Mouse (Mus musculus) gastrocnemius, adult 8-10 months (tissue): ENCODE measurements around the gene Elob. TPM values are rescaled to one million over a fixed set of nuclear protein-coding genes. Genes with fewer than 3 reads are reported as not detected.
A peak's percentile ranks its signal among the peaks of the same experiment; 100 is the strongest.

Experiments
- DNase-seq, 2 experiments: peaks; one replicate each; pipeline ENCODE4 v3.0.0; 2022; ENCODE audit warnings: low spot score in 2 of 2
- total RNA-seq, 4 experiments: library from RNA; stranded (reverse); gene quantifications; 2 replicates each; pipeline ENCODE4 v1.2.4; 2022

Gene Elob
- total RNA-seq: 100 to 1,000 TPM; 403 to 511 (median 426) TPM

DNA sequence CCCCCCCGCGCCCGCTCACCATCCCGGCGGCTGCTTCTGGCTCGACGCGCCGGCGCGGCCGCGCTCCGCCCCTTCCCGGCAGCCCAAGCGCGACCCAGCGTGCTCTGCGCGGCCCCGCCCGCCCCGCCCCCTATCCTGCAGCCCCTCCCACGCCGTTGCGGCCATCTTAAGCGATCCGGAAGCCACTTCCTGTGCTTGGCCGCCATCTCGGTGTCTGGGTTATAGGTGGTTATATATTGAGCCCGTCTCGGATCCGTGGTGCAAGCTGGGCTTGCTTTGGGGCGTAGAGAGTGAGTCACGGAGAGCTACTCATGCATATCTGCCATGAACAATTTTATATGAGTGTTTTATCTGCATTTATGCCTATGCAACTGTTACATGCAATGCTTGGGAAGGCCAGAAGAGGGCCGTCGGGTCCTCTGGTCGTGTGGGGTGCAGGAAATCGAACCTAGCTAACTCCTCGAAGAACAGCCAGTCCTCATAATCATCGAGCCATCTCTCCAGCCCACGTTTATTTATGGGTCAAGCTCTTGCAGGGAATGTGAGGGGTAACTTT is at the start of gene Elob:
TSS of gene Elob (minus strand) at position 73 of the 556 bp plus-strand sequence.
- peak; percentile 71 to 81 for DNase-seq

DNA sequence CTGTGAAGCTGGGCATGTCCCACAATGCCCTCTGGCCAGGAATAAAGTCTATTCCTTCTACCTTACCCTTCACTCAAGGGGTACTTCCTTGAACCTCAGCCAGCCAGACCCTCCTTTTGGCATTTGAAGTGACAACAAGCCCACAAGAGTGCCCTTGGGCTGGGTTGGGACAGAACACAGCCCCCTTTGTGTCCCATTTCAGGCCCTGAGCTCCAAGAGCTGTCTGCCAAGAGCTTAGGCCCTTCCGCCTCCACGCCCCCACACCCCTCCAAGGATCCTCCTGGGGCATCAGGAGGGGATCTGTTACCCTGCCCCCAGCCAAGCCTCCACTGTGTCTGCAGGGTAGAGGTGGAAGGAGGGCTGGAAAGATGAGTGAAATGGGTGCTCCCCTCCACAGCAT is 48.2 kb upstream of the Elob start:
- no peak for DNase-seq

DNA sequence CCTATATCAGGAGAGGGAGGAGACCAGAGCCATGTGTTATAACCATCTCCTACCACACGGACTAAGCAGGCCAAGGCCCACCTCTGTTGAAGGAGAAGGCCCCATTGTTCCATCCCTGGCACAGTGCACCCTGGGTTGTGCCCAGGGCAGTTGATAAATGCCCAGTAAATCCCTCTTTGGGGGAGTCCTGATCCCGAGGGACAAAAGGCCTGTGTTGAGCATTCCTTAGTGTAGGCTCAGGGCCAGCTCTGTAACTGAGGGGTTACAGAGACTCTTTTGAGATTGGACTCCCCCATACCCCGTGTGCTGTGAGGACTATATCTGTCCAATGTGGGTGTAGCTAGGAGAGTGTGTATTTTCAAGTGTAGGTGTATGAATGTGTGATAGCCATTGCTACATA is 47.8 kb upstream of the Elob start:
- no peak for DNase-seq

DNA sequence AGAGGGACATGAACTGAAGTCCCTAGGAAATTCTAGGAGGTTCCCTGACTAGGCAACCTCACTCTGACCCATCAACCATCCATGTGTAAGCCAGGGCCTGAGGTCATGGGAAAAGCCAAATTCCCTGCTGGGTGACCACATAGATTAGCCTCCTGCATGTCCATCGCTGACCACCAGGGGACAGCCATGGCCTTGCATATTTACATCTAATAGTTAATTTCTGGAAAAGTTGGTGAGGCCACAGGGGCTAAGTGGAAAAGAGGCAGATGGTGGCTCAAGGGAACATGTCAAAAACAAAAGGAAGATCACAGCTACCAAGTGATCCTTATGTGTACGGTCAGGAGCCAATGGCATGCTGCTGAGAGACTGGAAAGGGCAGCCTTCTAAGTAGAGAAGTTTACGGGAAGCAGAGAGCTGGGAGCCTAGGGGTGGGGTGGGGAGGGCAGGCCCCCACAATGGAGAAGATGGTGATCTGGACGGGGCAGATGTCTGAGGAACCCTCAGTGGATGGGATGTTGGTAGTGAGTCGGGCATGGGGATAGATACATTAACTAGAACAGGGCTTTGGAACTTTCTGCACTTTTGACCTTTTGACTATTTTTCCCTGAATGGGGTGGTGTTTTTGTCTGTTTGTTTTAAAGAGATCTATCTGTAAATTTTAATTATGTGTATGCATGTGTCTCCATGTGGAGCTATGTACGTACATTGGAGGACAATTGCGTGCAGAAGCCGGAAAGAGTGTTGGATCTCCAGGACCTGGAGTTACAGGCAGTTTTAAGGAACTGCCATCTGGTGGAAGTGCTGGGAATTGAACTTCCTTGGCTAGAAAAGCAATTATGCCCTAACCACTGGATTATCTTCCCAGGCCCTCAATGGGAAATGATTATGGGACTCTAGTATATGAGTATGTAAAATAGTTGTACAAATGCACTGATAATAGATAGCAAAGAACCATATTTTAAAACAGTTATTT is 45.2 kb upstream of the Elob start:
- DNase-seq: peak in 1 of 2 experiments; percentile 17

DNA sequence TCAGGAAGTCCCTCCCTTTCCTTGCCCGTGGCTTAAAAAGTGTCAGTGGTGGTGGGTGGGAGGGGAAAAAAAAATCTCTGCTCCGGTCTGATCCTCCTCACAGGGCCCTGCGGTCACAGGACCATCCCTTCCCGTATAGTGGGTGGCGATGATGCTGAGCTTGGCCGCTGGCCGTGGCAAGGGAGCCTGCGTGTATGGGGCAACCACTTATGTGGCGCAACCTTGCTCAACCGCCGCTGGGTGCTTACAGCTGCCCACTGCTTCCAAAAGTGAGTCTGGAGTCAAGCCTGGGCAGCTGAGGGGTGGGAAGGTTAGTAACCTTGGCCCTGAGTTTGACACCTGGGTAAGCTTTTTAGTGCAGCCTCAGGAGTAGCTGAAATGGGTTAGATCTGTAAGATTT is 39.6 kb upstream of the Elob start:
- DNase-seq: no peak

DNA sequence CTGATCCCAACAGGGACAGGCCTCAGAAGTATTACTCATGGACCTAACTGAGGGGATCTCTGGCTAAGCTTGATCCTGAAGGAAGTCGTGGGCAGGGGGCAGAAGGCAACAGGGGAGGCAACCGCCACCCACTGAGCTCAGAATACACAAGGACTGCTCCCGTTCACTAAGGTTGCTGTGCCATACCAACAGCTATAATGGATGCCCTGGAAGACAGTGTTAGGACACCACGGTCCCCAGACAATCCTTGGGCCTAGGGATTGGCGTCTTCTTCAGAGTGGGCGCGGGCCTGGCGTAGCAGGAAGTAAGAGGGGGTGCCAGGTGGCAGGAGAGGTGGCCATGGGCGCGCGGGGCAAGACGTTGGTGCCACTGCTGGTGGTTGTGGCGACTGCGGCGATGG is 38.8 kb upstream of the Elob start, which contains the start of gene Prss21:
TSS of gene Prss21 (plus strand) at position 301 of the 400 bp plus-strand sequence.
- no peak for DNase-seq

DNA sequence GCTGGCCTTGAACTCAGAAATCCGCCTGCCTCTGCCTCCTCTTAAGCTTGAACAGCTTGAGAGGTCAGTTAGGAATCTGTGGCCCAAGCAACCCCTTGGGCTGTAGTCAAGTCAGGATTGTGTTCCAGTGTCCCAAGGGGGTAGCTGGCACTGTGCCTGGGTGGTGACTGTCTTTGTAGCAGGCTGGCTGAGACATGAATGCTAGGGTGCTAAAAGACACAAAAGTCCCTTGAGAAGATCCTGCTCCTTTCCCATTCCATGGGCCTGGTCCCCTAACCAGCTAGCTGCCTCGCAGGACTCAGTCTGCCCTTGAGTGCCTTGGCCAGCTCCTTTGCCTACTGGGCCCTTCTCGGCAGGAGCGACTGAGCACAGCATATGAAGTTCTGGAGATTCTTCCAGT is 34.0 kb upstream of the Elob start:
- no peak for DNase-seq

DNA sequence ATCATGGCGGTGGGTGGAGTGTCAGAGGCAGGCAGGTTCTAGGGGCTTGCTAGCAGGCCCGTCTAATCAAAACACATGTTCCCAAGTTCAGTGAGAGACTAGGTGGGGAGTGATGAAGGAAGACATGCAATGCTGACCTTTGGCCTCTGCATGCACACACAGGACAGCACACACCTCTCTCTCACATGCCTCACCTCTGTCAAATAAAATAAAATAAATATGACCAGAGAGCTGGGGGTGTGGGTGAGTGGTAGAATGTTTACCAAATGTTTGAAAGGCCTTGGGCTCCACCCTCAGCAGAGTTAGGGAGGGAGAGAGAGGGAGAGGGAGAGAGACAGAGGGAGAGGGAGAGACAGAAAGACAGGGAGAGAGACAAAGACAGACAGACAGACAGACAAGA is 29.0 kb upstream of the Elob start:
- DNase-seq: no peak

DNA sequence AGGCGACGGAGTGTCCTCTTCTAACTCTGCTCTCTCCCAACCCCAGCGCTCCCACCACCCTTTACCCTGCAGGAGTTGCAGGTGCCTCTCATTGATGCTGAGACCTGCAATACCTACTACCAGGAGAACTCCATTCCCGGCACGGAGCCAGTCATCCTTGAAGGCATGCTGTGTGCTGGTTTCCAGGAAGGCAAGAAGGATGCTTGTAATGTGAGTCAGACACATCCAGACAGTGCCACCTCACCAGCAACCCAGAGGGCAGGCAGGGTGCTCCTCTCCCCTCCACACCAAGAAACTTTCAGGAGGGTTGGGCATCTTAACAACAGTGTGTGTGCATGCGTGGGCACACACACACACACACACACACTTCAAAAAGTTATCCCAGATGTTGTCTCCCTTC is 28.3 kb upstream of the Elob start:
- DNase-seq: no peak

DNA sequence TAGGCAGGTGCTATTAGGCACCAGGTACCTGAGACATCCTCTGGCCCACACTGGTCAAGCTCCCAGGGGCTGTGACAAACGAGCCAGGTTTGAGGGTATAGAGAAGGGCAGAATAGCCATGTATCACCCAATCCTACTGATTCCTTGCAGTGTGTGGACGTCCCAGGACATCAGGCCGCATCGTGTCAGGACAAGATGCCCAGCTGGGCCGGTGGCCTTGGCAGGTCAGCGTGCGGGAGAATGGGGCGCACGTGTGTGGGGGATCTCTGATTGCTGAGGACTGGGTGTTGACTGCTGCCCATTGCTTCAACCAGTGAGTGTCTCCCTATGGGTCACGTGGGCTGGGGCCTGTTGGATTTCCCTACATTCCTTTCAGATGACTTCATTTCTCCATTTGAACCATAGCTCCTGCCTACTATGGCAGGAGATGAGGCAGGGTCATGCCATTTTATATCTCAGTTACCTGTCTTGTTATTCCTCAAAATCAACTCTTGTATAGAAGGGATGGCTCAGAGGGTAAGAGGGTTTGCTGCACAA is 25.4 kb upstream of the Elob start:
- no peak for DNase-seq

DNA sequence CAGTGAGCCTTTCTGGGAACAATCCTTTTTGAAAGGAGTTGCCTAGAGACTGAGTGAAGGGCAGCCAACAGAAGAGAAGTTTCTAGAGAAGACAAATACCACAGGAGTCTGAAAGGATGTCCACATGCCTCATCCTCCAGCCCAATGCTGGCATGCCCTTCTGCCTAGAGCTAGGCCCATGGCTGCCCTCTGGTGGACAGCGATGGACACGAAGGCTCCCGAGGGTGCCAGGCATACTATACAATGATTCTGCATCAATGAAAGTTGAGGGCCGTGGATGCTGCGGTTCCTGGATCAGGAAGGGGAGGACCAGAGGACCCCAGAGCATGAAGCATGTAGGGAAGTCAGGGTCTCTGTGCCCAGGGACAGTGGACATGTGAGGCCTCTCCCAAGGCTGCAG is 24.4 kb upstream of the Elob start:
- no peak for DNase-seq

DNA sequence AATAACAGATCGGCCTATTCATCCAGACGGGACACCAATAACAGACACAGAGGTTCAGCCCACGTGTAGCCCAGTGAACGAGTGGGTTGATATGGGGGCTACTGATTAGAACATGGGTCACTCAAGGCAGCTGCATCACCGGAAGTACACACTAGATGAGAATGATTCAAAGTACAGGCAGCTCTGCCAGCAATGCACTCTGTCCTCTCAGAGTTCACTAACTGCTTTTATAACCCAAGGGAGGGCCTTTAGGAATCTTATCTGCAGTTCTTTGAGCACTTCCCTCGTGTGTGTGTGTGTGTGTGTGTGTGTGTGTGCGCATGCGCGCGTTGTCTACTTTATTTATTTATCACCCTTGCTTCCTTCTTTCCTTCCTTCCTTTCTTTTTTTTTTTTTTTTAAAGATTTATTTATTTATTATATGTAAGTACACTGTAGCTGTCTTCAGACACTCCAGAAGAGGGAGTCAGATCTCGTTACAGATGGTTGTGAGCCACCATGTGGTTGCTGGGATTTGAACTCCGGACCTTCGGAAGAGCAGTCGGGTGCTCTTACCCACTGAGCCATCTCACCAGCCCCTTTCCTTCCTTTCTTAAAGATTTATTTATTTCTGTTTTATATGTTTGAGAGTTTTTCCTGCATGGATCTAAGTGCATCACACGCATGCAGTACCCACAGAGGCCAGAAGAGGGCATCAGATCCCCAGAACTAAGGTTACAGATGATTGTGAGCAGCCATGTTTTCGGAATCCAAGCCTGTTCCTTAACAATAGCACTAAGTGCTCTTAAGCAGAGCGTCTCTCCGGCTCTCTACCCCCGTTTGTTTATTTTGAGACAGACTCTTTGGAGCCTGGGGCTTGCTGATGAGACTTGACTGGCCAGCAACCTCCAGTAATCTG is 22.2 kb upstream of the Elob start:
- peak; percentile 30 to 40 for DNase-seq

DNA sequence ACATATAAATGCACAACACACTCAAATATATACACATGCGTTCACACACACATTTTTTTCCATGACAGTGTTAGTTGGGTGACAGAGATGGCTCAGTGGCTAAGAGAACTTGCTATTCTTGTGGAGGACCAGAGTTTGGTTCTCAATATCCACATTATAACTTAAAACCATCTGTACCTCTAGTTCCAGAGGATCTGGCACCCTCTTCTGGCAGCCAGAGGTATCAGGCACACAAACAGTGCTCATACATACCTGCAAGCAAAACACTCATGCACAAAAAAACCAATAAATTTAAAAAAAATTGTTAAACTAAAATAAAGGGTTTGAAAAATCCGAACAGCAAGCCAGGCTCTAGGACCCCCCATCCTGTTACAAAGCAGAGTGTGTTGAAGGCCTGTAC is 21.1 kb upstream of the Elob start:
- DNase-seq: no peak

DNA sequence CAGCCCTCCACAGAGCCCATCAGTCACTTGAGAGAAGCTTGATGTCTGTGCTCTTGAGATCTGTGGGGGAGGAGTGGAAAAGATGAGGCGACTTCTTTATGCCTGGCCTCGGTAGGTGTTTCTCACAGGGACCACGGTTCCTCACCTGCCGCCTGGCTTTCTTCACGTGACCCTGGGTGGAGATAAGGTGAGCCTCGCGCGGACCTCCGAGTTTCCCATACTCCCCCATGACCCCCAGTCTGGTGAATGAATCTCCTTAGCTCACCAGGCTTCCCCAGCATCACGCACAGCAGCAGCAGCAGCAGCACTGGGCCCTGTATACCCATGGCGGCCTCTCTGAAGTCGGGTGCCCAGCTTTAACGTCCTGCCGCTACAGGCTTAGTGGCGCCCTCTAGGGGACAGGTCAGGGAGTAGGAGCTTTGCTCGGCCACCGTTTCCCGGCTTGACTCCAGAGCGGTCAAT is 14.9 kb upstream of the Elob start, which contains the start of the genes Prss32 and Prss41:
TSS of gene Prss32 (plus strand) at position 44 of the 462 bp plus-strand sequence.
TSS of gene Prss41 (minus strand) at position 361 of the 462 bp plus-strand sequence.
- DNase-seq: peak in 1 of 2 experiments; percentile 33

DNA sequence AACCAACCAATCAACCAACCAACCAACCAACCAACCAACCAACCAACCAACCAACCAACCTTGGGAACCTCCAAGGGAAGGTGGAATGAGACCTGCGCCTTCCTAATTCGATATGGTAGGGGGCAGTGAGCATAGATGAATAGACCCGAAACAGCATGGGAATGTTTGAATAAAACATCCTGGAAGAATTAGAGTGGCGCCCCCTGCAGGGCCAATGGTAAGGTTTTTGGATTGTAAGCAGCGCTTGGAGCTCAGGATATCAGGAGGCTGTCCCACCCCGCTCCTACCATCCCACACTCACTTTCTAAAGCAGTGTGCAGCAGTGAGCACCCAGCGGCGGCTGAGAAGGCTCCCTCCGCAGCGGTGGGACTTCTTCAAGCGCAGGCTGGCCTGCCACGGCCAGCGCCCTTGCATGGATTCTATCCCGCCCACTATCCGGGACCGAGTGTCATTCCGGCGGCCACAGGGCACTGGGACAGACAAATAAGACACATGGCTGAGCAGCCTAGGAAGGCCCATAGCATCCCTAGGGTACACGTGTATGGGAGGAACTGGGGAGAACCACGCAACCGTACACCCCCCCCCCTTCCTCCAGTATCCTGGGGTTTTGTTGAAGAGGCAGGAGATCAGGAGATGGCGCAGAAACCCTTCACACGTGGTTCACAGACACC is 14.3 kb upstream of the Elob start:
- no peak for DNase-seq

DNA sequence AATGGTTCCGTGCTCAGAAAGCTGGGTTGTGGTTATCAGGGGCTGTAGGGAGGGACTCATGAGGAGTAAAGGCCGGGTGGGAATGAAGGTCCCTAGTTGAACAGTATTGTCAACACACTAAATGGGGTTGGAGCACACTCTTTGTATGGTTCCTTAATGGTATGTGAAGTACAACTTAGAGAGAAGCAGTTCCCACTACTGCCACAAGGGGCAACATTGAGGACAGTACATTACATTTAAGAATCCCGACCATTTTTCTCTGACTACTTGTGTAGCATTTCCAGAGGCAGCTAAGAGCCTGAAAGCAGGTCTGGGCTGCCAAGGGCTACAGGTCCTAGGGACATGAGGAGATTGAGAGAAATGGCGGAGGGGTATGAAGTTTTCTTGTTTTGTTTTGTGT is 12.2 kb upstream of the Elob start:
- peak in 1 of 2 experiments; percentile 37 for DNase-seq

DNA sequence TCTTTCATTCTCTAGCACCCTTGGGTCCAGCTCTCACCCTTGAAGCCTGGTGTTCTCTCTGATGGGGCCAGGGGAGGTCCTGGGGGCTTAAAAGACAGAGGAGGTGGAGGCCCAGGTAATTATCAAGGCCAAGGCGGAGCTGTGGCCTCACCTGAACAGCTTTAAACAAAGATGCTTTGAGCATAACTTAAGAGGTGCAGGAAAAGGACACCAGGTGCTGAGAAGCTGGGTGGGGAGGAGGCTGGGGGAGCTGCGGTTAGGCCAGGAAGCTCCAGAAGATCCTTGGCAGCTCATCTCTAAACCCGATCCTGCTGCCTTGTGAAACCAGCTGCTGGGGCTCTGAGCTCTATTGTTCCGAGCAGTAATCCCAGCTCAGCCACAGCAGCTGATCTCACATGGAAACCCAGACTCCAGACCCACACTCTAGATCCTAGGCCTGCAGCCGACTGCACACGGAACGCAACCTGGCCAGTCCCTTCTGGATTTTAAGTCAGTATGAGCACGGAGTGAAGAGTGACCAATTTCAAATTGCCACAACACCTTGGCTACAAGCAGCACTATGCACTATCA is 7.2 kb upstream of the Elob start, which contains the start of gene Prss33:
TSS of gene Prss33 (minus strand) at position 51 of the 570 bp plus-strand sequence.
- no peak for DNase-seq

DNA sequence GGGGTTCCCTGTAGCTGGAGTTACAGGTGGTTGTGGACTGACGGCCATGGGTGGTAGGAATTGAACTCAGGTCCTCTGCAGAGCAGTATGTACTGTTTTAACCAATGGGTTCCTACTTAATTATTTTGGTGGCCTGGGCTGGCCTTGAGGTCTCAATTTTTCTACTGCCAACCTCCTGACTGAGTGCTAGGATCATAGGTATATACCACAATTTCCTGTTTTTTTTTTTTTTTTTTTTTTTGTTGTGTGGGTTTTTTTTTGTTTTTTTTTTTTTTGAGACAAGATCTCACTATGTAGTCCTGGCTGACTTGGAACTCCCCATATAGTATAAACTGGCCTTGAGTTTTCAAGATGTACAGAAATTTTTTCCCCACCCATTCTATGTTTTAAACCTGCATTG is 2.3 kb upstream of the Elob start:
- no peak for DNase-seq

DNA sequence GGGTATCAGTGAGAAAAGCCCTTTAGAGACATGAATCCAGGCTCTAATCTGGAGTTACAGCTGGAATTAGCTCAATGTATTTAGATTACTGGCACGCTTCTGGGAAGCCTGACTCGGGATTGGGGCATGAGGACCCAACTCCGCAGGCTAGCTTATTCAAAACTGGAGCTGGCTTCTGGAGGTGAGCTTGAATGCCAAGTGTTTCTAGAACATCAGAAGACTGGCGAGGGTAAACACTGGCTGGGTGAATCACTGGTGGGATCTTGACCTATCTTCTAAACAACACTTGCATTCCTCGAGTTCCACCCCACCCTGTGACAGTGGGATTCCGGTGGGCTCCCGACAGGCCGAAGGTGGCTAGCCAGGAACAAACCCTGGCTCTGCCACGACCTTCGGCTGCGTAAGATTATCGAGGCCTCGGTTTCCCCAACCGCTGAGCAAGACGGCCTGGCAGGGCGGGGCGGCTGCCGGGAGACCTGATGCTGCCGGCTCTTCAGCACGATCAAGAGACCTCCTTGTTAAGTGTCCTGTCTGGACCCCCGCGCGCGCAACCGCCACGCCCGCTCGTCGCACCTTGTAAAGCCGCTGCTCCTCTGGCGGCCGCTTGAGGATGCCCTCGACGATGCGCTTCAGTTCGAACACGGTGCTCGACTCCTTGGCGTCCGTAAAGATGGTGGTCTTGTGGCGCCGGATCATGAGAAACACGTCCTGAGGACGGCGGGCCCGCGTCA is 500 bp downstream of the Elob start:
- DNase-seq: peak; percentile 40 to 44
